Mouse (Mus musculus): ENCODE measurements at regions not wholly inside any gene's neighbourhood (a gene's known extent, or its start where the extent isn't known, plus 50 kb on each side); places are given as distances from the start of the nearest gene placed in this dataset.

GRCm38 (mm10) chr9:33482845-33483540 lies 847.0 kb downstream of the Ets1 start:
- TF ChIP-seq CTCF (IDR thresholded peaks at IDR 0.05; ENCODE audit: low read depth): no peak
- TF ChIP-seq EP300 (optimal IDR thresholded peaks at IDR 0.05): no peak

All from stomach, postnatal 0 days (tissue).